Mouse (Mus musculus) cerebellum, adult 18-20 months (tissue): ENCODE results near the gene Wdr18.

Experiments used
- DNase-seq, 2 experiments: peaks; one replicate each; pipeline ENCODE4 v3.0.0; 2021

The Wdr18 gene

DNA sequence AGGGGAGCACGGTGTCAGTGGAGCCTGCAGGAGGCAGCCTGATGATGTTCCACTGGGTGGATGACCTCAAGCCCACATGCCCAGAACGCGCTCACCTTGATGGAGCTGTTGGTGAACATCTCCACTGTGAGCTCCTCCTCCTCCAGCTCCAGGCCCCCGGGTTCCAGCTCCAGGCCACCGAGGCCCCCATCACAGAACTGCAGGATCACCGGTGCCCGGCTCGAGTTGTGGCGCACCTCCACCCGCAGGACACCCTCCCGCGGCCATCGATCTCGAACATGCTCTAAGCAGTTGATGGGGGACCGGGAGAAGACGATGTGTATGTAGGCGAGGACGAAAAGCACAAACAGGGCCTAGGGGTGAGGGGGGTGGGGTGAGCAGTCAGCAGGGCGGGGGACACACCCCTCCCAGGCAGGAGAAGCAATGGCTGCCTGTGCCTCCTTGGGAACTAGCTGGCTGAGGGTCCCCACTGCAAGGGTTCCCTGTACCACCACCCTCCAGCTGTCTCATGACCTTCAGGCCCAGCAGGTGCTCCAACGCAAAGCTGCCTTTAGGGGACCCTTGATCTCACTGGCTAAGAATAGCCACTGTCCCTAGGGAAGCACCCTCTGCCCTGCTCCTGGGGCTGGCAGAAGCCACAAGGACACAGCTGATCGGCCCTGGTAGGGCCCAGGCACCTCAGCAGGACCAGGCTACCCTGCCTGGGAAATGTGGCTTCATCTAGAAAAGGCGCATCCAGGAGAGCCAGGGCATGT lies 19.6 kb downstream of the Wdr18 start:
- DNase-seq = no peak

DNA sequence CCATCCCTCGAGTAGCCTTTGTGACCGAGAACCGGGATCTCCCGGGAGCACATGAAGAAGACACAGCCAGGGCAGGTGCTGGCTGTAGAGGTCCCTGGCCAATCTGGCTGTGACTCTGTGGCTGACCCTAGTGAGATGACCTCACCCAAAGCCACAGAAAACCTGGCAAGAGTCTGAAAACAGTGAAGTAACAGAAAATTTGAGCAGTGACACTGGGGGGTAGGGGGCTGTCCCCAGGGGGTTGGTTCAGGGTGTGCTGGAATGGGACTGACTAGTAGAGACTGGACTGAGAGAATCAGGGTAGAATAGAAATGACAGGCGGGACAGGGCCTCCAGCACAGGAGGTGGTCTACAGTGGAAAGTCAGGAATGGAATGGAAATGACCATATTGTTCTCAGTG lies 23.3 kb downstream of the Wdr18 start:
- DNase-seq = no peak

DNA sequence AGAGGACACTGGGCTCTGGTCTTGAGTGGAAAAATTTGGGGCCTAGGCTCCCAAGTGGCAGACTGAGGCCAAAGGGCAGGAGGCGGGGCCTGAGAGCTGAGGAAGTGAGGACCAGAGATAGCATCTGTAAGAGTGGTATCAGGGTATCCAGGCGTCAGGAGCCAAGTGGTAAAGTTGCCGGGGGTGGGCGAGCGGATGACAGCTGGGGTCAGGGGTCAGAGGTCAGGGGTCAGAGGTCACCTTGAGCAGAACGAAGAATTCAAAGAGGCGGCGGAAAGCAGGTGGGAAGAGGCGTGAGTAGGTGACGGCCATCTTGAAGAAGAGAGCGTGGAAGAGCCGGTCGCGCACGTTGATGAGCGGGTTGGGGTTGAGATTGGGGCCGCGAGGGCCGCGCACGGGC lies 23.7 kb downstream of the Wdr18 start:
- DNase-seq = peak; percentile 65 to 78

DNA sequence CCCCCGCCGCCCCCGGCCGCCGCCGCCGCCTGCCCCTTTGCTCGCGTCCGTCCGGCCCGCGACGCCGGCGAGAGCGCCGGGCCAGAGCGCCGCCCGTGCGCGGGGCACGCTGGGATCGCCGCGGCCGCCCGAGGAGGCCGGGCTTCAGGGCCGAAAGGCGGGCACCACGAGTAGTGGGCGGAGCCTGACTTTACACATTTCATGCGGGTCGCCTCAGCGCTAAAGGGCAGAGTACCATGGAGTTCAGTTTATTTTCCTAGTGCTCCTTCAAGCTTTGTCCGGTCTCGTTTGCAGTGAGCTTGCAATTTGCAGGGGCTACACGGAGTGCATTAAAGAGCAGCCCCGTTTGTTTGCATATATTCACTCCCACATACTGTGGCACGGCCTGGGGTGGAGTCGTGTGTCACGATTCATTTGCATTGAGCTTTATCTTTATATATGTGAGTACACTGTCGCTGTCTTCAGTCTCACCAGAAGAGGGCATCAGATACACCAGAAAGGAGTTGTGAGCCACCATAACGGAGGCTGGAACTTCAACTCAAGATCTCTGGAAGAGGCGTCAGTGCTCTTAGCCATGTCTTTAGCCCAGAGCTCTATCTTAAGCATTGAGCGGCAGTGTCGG lies 24.4 kb downstream of the Wdr18 start, which contains the start of gene Tmem259:
TSS of gene Tmem259 (minus strand) at position 136 of the 622 bp plus-strand sequence.
- DNase-seq = peak; percentile 84 to 92

DNA sequence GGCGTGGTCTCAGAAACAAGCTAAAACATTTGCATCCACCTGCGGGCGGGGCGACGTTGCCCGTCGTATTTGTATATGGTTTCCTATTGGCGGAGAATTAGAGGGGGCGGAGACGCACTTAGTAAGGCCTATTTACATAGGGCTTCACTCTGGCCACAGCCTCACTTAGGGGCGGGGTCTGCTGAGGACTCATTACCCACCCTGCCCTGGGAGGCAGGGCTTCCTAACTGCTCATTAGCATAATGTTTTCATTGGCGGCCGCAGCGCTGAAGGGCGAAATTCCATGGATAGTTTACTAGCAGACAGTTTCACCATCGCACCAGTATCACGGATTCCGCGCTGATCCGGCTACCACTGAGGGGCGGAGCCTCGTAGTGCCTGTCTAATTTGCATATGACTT lies 24.9 kb downstream of the Wdr18 start:
- peak; percentile 93 to 99 for DNase-seq

- peak; percentile 80 for DNase-seq
Measured at GRCm38 (mm10) chr10:79985334-79986231, 25.6 kb downstream of the Wdr18 start.

- DNase-seq = peak; percentile 43 to 58
Measured at GRCm38 (mm10) chr10:79986232-79986878, 26.4 kb downstream of the Wdr18 start.

DNA sequence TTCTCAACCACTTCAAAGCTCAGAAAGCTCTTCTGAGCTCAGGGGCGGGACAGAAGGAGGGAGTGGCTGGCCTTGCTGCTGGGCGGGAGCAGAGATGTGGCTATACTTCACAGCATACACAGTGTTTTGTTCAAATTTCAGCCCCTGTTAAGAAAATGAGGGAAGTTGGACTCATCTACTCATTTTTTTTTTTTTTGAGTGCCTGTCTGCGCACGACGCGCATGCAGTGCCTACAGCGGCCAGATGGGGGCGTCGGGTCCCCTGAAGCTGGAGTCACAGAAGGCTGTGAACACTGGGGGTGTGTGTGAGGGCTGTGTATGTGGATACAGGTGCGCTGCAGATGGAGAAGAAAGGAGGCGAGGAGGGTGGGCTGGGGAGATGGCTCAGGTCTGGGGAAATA lies 27.0 kb downstream of the Wdr18 start:
- DNase-seq = peak; percentile 87 to 92

GRCm38 (mm10) chr10:79987771-79988505 lies 28.0 kb downstream of the Wdr18 start:
- DNase-seq = no peak

GRCm38 (mm10) chr10:79988506-79989271 lies 28.7 kb downstream of the Wdr18 start, which contains the start of gene Cnn2:
TSS of gene Cnn2 (plus strand) at chr10:79988584.
- no peak for DNase-seq

DNA sequence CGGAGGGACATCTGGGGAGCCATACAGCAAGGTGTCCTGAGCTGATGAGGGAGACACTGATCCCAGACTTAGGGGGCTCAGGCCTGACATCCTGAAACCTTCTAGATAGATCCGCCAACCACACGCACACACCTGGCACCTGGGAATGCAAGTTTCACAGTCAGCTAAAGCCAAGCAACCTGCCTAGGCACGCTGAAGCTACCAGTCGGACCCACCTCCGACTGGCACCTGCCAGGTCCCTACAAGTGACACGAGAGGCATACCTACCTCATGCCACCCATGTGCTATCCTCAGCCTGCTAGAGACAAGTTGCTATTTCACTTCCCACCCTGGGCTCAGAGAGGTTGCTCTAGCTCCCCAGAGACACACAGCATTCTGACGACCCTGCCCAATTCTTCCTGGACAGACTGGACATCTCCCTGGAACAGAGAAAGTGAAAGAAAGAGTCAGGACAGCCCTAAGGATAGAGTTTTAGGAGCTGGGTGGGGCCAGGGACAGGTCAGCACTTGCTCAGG lies 29.4 kb downstream of the Wdr18 start:
- DNase-seq = no peak

DNA sequence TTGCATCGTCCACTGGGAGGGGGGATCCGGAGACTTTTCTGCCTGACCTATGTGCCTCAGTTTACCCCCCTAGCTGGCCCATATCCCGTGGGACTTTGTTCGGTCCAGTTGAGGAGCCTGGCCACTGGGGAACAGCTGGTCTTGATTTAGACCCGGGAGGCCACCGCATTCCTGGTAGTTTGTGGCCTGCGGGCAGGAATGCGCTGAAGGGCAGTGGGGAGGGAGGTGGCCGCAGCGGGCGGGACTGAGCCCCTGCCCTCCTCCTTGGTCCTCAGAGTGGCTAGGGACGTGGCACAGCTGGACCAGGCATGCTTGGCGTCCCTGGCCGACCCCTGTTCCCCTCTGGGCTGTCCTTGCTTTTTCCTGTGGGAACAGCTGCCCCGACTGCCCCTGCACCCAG lies 29.9 kb downstream of the Wdr18 start:
- no peak for DNase-seq

DNA sequence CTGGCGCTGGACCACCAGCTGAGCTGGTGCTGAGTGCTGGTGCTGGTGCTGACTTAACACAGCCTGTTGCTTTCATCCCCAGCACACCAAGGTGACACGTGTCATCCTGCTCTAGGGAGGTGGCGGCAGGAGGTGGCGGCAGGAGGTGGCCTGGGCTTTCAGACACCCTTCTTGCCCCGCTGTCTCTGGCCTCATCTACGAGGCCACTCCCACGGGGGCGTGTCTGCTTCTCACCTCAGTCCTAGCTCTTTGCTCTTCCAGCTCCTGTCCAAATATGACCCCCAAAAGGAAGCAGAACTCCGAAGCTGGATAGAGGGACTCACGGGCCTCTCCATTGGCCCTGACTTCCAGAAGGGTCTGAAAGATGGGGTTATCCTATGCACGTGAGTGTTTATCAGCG lies 31.1 kb downstream of the Wdr18 start:
- no peak for DNase-seq

GRCm38 (mm10) chr10:79991548-79991947 lies 31.6 kb downstream of the Wdr18 start:
- DNase-seq = no peak

DNA sequence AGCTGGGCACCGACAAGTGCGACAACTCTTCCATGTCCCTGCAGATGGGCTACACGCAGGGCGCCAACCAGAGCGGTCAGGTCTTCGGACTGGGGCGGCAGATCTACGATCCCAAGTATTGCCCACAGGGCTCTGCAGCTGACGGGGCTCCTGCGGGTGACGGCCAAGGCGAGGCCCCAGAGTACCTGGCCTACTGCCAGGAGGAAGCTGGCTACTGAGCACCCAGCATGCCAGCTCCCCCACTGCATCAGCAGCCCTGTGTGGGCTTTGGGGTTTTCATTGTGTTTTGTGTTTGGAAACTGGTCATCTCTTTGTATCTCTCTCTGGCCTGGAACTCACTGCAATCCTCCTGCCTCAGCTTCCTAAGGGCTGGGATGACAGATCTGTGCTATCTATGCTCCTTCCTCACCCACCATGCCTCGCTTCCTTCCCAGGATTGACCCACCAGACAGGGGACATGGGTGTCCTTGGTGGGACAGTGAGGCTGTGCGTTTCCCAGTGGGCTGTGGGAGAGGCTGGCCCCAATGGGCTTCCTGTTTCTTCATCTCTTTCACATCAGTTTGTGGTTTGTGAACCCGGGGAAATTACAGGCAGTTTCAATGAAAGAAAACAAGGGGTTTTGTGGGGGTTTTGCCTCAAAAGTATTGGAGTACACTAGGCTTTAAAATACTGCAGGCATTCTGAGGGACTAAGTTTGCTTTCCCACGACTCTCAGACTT lies 34.6 kb downstream of the Wdr18 start:
- DNase-seq = no peak

DNA sequence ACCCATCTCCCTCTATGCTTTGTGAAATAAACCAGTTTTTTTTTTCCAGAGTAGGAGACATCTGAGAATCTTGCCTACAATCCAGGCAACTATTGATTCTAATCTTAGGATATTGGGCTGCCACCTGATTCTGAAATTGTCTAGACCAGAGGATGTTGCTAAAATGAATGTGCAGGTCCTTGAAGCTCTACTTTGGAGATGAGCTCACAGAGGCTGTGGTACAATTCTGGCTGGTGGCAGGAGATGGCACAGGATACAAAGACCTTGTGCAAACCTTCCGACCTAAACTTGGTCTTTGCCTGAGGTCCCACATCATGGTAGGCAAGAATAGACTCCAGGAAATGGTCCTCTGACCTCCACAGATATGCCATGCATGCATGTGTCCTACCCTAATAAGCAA lies 35.7 kb downstream of the Wdr18 start:
- no peak for DNase-seq

GRCm38 (mm10) chr10:79996272-79997033 lies 36.5 kb downstream of the Wdr18 start, which contains the start of gene Abca7:
TSS of gene Abca7 (plus strand) at chr10:79996494.
- DNase-seq = peak; percentile 98

GRCm38 (mm10) chr10:79997034-79997760 lies 37.2 kb downstream of the Wdr18 start:
- DNase-seq = peak; percentile 84 to 88

GRCm38 (mm10) chr10:79997819-79998218 lies 37.9 kb downstream of the Wdr18 start:
- DNase-seq = peak; percentile 74 to 78
